Mouse (Mus musculus): Measurements from ENCODE around the gene 5730455P16Rik. TPM values are rescaled to one million over a fixed set of nuclear protein-coding genes. Genes with fewer than 3 reads are reported as not detected.

The 5730455P16Rik gene
- 7.8 and 8.9 TPM in 2 replicates for total RNA-seq (2023)

DNA sequence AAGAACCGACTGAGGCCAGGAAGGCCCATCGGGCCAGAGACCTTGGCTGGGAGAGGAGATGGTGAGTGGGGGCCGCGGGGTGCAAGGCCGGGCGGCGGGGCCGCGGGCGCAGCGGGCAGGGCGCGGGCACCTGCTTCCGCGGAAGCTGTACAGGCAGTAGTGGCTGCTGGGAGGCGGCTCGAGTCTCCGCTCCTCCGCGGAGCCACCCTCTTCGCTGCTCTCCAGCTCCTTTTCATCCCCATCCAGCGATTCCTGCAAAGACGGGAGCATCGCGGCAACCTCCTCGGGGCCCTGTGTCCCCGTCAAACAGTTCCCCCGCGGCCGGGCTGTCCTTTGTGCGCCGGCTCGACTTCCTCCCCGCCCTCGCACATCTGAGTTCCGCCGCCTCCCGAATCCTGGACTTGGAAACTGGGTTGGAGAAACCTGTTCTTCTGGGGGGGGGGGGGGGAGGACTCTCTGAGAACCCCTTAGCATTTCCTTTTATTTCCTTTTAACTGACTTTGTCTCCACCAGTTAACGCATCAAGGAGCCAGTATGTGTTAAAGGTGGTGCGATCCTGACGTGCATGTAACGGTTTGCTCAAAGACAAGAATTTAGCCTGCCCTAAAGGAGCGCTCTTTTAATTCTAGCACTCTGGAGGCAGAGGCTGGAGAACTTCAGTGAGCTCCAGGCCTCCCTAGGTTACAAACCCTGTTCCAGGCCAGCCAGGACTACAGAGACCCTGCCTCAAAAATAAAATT is at the start of gene 5730455P16Rik:
5730455P16Rik (minus strand) TSS at position 323 of the 740 bp plus-strand sequence.

DNA sequence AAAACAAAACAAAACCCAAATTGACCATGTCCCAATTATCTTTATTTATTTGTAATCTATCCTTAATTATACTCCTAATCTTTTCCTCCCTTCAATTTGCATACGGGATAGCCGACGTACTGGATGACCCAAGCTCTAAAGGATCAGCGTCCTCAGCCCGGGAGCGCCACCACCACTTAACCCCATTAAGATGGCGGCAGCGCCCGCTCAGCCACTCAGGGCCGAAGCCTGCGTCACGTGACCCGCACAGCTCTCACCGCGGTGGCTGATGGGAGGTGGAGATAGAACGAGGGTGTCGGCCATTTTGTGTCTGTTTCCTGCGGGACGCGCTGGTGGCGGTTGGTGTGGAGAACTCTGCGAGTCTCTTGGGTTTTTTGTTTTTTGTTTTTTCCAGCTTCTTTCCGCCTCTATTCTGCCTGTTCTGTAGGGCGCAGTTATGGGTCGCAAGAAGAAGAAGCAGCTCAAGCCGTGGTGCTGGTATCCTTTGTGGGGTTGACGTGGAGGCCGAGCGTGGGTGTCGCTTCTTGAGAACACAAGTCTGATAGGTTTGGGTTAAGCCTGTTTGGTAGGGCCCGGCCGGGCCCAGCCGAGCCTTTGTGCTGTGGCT is 5.3 kb upstream of the 5730455P16Rik start, which contains the start of gene Zfp207:
Zfp207 (plus strand) TSS at position 261 of the 607 bp plus-strand sequence.

Other genes with a start within 250 kb of the 5730455P16Rik start
- 0.73 and 1.3 TPM in 2 replicates for gene Tefm, start 235.9 kb downstream of the 5730455P16Rik start, total RNA-seq (2023)
- 2.6 and 4.0 TPM in 2 replicates for gene Adap2, start 223.9 kb downstream of the 5730455P16Rik start, total RNA-seq (2023)
- gene Rnf135, start 194.2 kb downstream of the 5730455P16Rik start, total RNA-seq (2023) = 5.5 and 6.9 TPM in 2 replicates
- 13.6 and 15.1 TPM in 2 replicates for gene Rhot1, start 169.0 kb downstream of the 5730455P16Rik start, total RNA-seq (2023)
- 0.16 TPM in 1 of 2 replicates, not detected in the other for gene Rhbdl3, start 77.1 kb downstream of the 5730455P16Rik start, total RNA-seq (2023)
- gene Zfp207, start 5.2 kb upstream of the 5730455P16Rik start, total RNA-seq (2023) = 164 and 192 TPM in 2 replicates
- gene Psmd11, start 50.6 kb upstream of the 5730455P16Rik start, total RNA-seq (2023) = 71.9 and 86.6 TPM in 2 replicates
- 43.7 and 58.1 TPM in 2 replicates for gene Cdk5r1, start 99.0 kb upstream of the 5730455P16Rik start, total RNA-seq (2023)

All from neutrophil, adult 65 days (primary cell).